Mouse (Mus musculus) c-Kit-positive CD71-positive TER-119-positive erythroid progenitor cells, embryonic 14.5 days (primary cell): ENCODE data around the gene Foxk2.

Experiments used
- DNase-seq: peaks from one replicate; pipeline ENCODE4 v3.0.0-alpha.2; 2013; ENCODE audit warnings: low spot score

Gene Foxk2

DNA sequence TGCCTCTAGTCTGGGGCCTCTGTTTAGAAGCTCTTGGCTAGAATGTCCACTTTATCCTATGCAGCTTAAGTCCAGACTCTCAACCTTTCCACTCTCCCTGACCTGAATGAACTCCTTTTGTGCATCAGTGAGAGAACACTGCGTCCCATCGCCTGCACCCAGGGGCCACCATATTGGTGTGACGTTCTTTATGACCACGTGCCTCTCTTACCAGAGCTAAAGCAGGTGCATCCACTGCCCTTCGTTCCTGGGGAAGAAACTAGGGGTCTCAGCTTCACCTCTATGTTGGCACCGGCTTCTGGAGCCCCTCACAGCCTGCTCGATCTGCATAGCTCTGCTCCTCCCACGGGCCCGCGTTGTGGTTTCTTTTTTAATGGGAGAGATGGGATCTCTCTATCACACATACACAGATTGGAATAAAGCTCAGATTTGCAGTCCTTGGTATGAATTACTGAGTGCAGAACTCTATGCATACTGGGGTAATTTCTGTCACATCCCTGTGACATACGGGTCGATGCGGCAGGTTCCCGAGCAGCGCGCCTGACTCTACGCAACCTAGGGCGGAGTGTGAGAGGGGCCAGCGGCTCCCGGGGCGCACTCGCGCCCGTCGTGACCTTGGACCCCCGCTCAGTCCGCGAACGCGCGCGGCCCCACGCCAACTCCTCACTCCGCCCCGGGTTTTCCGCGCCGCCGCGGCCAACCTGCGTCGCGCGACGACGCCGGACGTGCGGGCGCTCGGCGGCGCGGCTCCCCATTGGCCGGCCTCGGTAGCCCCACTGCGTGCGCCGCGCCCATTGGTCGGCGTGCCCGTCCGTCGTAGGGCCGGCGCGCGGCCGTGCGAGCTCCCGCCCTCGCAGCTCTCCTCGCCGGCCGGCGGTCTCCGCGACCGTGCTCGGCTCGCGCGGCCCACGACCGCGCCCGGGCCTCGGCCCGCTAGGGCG, at the start of gene Foxk2:
Foxk2 (plus strand) TSS at position 831 of the 941 bp plus-strand sequence.
- peak; percentile 82 for DNase-seq

GRCm38 (mm10) chr11:121216831-121217230, 43.0 kb upstream of the Foxk2 start:
- DNase-seq = no peak

DNA sequence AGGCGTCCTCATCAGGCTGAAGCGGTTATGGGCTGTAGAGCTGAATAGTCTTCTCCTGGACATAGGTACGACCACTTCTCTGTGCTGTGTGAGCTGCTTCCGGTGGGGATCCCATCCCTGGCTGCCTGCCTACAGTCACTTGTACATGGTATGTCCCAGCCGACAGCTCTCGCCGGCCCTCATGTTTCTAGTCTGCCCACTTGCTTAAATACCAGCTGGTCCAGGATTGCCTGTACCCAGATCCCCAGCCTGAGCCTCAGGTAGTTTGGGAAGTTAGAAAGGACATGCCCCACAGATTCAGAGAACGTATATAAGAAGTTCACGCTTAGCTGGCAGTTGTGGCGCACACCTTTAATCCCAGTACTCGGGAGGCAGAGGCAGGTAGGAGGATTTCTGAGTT, 40.0 kb upstream of the Foxk2 start:
- no peak for DNase-seq

DNA sequence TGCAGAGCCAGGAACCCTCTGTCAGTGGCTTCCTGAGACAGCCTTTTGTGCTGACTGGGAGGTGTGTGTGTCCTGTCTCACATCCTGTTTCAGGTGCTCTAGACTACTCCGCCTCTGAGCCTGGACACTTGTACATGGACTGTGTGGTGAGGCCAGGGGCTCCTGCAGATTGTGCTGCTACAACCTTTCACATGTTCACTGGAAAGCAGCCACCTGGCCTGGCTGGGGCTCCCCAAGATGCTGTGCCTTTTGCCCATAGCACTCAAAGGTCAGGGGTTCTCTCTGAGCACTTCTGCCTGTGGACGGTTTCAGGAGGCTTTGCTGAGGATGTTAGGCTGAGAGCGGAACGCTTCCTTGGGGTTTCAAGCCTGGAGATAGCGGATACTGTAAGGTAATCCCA, 39.0 kb upstream of the Foxk2 start:
- DNase-seq = no peak

DNA sequence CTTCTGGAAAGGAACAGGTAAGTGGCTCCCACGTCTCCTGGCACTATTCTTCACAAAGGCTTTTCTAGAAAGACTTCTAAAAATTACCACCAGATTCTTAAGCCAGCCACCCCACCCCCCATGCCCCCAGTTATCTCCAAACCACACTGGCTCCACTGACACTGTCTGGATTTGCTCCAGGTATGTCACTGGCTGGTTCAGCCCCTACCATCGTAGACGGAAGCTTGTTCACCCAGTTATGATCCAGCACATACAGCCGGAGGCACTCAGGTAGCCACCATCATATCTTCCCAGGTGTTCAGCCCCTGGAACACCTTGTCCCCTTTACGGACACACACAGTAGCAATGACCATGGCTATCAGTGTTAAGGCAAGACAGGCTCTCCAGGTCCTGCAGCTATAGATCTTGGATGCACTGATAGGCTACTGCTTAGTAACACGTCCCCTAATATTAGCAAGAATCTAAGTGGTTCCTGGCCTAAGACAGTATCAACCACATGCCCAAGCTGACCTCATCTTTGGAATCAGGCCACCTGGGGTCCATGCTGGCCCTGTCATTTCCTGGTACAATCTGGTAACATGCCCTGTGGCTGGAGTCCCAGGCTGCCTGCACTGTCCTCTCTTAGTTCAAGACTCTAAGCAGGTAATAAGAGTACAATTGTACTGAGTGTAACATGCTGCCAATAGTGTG, 38.3 kb upstream of the Foxk2 start:
- no peak for DNase-seq

- no peak for DNase-seq
These were observed 31.4 kb upstream of the Foxk2 start for GRCm38 (mm10) chr11:121228129-121229017.

- peak; percentile 73 for DNase-seq
These were observed 30.8 kb upstream of the Foxk2 start, which contains the start of gene Cybc1 for GRCm38 (mm10) chr11:121229018-121229439. TSS of gene Cybc1 (minus strand) at chr11:121229322.

- DNase-seq = no peak
These were observed 28.6 kb upstream of the Foxk2 start for GRCm38 (mm10) chr11:121231191-121231590.

DNA sequence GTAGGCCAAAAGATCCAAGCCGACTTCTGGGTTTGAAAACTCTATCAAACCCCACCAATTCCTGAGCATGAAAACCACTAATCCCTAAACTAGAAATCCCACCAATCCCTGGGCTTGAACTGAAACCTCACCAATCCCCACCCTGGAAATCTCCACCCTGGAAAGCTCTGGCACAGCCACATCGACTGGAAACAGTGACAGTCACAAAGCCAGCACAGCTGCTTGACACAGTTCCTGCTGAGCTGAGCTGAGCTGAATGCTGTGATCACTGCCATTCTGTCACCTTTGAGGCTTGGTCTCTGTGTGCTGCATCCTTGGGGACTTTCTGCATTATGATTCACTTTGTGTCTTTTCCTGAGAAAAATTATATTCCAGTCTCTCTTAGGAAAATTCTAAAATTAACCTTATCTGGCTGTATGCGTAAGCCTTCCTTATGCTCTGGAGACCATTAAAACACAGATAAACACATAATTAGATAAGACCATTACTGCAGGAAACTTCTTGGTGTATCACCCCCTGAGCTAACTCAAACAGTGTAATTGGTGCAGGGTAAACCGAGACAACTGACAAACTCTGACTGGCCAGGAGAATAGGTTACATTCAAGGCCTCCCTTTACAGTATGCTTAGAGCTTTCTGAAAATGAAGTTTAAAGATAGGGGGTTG, 28.0 kb upstream of the Foxk2 start:
- no peak for DNase-seq

GRCm38 (mm10) chr11:121232706-121233105, 27.1 kb upstream of the Foxk2 start:
- DNase-seq = peak; percentile 29

DNA sequence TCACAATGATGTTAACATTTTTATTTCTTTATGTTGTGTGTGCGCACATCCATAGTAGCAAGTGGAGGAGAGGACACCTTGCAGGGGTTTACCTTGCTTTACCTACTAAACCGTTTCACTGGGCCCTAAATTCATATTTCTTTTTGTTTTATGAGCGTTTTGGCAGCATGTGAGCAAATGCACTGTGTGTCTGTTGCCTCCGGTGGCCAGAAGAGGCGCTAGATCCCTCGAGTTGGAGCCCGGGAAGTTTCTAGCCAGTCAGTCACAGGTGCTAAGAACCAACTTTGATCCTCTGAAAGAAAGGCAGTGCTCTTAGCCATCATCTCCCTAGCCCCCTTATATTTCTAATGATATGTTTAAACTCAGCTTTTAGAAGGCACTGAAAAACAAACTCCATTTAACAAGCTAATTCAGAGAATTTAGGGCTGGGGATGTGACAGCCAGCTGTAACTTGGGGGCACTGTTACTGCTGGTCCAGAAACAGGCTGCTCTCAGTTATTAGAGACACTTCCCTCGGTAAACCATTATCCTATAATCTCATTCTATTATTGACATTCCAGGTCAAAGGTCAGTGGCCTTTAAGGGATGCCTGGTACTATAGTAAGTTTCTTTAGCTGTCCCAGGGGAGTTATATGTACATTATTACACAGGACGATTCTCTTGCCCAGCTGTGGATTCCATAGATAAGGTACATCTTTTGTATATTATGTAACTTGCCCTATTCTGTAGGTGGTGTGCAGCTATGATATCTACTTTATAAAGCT, 24.1 kb upstream of the Foxk2 start:
- DNase-seq = peak; percentile 71

- DNase-seq = peak; percentile 100
These were observed 23.0 kb upstream of the Foxk2 start, which contains the start of gene Narf for GRCm38 (mm10) chr11:121236564-121237344. TSS of gene Narf (plus strand) at chr11:121237253.

GRCm38 (mm10) chr11:121237345-121238128, 22.3 kb upstream of the Foxk2 start:
- peak; percentile 66 for DNase-seq

GRCm38 (mm10) chr11:121239669-121240068, 20.1 kb upstream of the Foxk2 start:
- DNase-seq = peak; percentile 79

- no peak for DNase-seq
These were observed 9.6 kb upstream of the Foxk2 start for GRCm38 (mm10) chr11:121250196-121250595.

DNA sequence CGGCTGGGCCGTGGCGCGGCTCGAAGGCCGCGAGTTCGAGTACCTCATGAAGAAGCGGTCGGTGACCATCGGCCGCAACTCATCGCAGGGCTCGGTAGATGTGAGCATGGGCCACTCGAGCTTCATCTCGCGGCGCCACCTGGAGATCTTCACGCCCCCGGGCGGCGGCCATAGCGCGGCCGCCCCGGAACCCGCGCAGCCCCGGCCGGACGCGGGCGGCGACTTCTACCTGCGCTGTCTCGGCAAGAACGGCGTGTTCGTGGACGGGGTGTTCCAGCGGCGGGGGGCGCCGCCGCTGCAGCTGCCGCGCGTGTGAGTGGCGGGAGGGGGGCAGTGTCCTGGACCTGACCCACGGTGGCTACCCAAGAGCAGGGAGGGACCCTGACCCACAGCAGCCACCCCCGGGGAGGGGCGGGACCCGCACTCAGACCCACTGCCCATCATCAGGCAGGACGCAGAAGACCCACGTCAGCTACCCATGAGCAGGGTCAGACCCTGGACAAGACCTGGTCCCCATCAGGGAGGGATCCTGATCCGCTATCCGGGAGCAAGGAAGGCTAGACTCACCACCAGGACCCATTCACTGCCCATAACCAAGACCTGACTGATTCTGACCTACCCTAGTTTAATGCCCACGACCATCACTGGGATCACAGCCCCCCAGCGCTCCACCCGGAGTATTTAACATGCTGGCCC, 569 bp downstream of the Foxk2 start:
- DNase-seq = no peak

- no peak for DNase-seq
These were observed 1.3 kb downstream of the Foxk2 start for GRCm38 (mm10) chr11:121261074-121261473.

GRCm38 (mm10) chr11:121277516-121277915, 17.7 kb downstream of the Foxk2 start:
- DNase-seq = no peak
